Mouse (Mus musculus) liver, embryonic 12.5 days (tissue): ENCODE measurements around the gene Bphl. TPM values are rescaled to one million over a fixed set of nuclear protein-coding genes. Genes with fewer than 3 reads are reported as not detected.

Experiments
- ATAC-seq: fragments of 200-750 bp; cut with Nextera tagmentation; 2 replicates; pipeline ENCODE4 v1.8.0; 2017; ENCODE audit warnings: moderate number of reproducible peaks, mild to moderate bottlenecking, moderate library complexity
- H3K27ac ChIP-seq: fragments of 300-500 bp; sonication (generic); 2 replicates; pipeline ENCODE4 v1.5.1; 2016; ENCODE audit warnings: mild to moderate bottlenecking
- H3K27me3 ChIP-seq: fragments of 300-500 bp; sonication (generic); replicated peaks from 2 replicates; pipeline ENCODE4 v1.6.1; 2016; ENCODE audit warnings: mild to moderate bottlenecking, moderate library complexity
- H3K36me3 ChIP-seq: fragments of 300-500 bp; sonication (generic); 2 replicates; pipeline ENCODE4 v1.6.1; 2016; ENCODE audit warnings: mild to moderate bottlenecking, moderate library complexity
- H3K4me1 ChIP-seq: fragments of 300-500 bp; sonication (generic); 2 replicates; pipeline ENCODE4 v1.6.1; 2016
- H3K4me2 ChIP-seq: fragments of 300-500 bp; sonication (generic); 2 replicates; pipeline ENCODE4 v1.6.1; 2016; ENCODE audit warnings: mild to moderate bottlenecking, moderate library complexity
- H3K4me3 ChIP-seq: fragments of 300-500 bp; sonication (generic); 2 replicates; pipeline ENCODE4 v1.5.1; 2016; ENCODE audit warnings: mild to moderate bottlenecking, moderate library complexity
- H3K9ac ChIP-seq: fragments of 300-500 bp; sonication (generic); 2 replicates; pipeline ENCODE4 v1.6.1; 2016; ENCODE audit warnings: mild to moderate bottlenecking, moderate library complexity
- H3K9me3 ChIP-seq: fragments of 300-500 bp; sonication (generic); replicated peaks from 2 replicates; pipeline ENCODE4 v1.6.1; 2016; ENCODE audit warnings: mild to moderate bottlenecking, moderate library complexity
- WGBS: fragments of 180-500 bp; shearing (Covaris S2); methylation state at CpG from one replicate; pipeline ENCODE4 v1.1.7; 2016; ENCODE audit not compliant: insufficient replicate concordance; 5-methylcytosine and 5-hydroxymethylcytosine counted together
- polyA plus RNA-seq: library from polyadenylated mRNA; unstranded; fragments of >200 nt; fragmentation: Nextera tagmentation; extraction: Ambion mirVana; gene quantifications from 2 replicates; pipeline ENCODE4 v1.2.1, GENCODE M21; 2016

Bphl gene
- polyA plus RNA-seq, 1 experiment from 2014 or later, result 29.2 TPM

DNA sequence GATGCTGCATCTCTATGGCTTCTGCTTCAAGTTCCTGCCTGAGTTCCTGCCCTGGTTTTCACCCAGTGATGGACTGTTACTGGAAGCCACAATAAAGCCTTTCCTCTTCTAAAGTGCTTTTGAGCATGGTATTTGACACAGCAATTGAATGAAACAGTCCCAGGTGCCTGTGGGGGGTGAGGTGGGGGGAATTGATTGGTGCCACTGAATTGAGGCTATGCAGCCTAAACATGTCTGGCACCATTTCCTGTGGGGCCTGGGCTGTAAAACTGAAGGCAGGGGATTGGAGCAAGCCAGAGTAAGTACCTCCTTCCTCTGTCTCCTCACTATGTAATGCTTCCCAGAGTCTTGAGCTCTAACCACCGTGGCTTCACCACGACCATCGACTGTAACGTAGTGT lies 77.3 kb downstream of the Bphl start:
- Histone ChIP-seq H3K27ac (no peak overlapping the region), H3K4me3 (no peak overlapping the region), H3K36me3 (no peaks in the 10 kb centered on the region), H3K4me1 (peaks cover 46% of the 10 kb centered on the region), H3K27me3 (peaks cover 8% of the 10 kb centered on the region; the same call in 1 of the 2 replicates), H3K9me3 (no peaks in the 10 kb centered on the region), H3K4me2 (no peak overlapping the region), H3K9ac (no peak overlapping the region)
- ATAC-seq, result no peak
- 57% methylated on average over 4 of the region's 4 CpGs for WGBS

DNA sequence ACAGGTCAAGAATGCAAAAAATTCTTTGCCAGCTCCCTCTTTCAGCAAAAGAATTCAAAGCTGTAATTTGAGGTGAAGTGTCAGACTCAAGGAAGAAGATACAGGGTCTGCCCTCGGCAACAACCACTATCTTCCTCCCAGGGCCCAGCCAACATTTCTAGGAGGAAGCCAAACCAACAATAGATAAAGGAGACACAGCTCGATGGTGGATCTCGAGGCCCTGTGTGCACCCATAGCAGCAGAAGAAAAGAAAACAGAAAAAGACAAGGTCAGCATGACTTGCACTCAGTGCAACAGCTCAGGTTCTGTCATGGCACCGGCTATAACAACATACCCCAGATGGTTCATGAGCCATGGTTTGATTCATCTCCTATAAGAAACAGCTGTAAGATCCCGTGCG lies 79.1 kb downstream of the Bphl start:
- peak; percentile 22; the same call in 1 of the 2 replicates for ATAC-seq
- H3K36me3 ChIP-seq, result no peaks in the 10 kb centered on the region
- H3K9ac ChIP-seq, result no peak overlapping the region
- H3K4me2 ChIP-seq, result no peak overlapping the region
- no peak overlapping the region for H3K4me3 ChIP-seq
- no peak overlapping the region for H3K27ac ChIP-seq
- no peaks in the 10 kb centered on the region for H3K27me3 ChIP-seq
- no peaks in the 10 kb centered on the region for H3K9me3 ChIP-seq
- peaks cover 46% of the 10 kb centered on the region for H3K4me1 ChIP-seq
- 36% methylated on average over 6 of the region's 6 CpGs for WGBS

DNA sequence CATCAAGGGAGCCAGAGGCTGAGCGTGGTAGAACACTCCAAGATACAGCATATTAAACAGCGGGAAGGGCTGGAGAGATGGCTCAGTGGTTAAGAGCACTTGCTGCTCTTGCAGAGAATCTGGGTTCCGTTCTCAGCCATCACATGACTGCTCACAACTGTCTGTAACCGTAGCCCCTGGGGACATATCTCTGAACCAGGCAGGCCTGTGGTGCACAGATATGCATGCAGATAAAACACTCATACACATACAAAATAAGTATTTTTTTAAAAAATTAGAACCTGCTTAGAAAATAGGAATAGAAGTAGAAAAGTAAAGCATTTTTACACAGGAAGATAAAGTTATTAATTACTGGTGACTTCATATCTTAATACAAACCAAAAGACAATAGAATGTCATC lies 81.4 kb downstream of the Bphl start:
- Histone ChIP-seq H3K9ac (no peak overlapping the region), H3K4me1 (peaks cover 46% of the 10 kb centered on the region), H3K4me2 (peak overlapping the region; percentile 29), H3K4me3 (no peak overlapping the region), H3K27ac (no peak overlapping the region), H3K9me3 (no peaks in the 10 kb centered on the region), H3K36me3 (no peaks in the 10 kb centered on the region), H3K27me3 (no peaks in the 10 kb centered on the region)
- peak; percentile 82 for ATAC-seq
- 13% methylated on average over 4 of the region's 4 CpGs for WGBS

DNA sequence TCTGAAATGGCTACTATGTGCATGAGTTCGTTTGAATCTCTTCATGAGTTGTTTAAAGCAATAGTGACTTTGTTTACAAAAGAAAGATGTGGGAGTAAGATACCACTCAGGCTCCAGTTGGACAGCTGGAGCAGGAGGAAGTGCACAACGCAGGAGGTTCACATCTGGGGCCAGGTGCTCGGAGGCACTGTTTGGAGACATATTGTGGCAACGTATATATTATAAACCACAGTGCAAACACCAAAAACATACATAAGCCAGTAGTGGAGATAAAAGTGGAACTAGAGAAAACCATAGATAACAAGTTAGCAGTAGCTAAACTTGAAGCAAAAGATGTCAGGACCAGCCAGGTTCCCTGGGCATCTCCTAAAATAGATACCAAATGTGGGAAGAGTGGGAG lies 82.0 kb downstream of the Bphl start:
- WGBS, result 23% methylated on average over 4 of the region's 4 CpGs
- no peak overlapping the region for H3K9ac ChIP-seq
- H3K4me1 ChIP-seq, result peaks cover 45% of the 10 kb centered on the region
- H3K36me3 ChIP-seq, result no peaks in the 10 kb centered on the region
- no peak overlapping the region for H3K4me2 ChIP-seq
- no peak overlapping the region for H3K27ac ChIP-seq
- ATAC-seq, result no peak
- H3K27me3 ChIP-seq, result no peaks in the 10 kb centered on the region
- no peak overlapping the region for H3K4me3 ChIP-seq
- H3K9me3 ChIP-seq, result no peaks in the 10 kb centered on the region

DNA sequence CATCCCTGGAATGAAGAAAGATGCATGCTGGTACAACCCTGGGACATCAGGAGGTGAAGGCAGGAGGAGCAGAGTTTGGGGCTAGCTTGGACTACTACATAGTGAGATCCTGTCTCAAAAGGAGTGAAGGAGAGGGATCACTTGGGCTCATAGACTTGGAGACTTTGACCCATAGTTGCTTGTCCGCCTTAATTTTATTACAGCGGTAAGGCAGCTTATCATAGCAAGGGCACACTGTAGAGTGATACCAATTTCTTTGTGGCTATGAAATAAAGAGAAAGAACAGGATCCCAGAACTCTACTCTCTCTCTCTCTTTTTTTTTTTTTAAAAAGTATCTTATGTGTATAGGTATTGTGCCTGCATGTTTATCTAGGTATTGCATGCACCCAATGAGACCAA lies 83.1 kb downstream of the Bphl start:
- Histone ChIP-seq H3K27me3 (peaks cover 8% of the 10 kb centered on the region; the same call in 1 of the 2 replicates), H3K9me3 (no peaks in the 10 kb centered on the region), H3K4me1 (peaks cover 36% of the 10 kb centered on the region), H3K9ac (no peak overlapping the region), H3K4me3 (no peak overlapping the region), H3K27ac (no peak overlapping the region), H3K4me2 (no peak overlapping the region), H3K36me3 (no peaks in the 10 kb centered on the region)
- whole genome bisulfite sequencing, result 85% methylated on average over 2 of the region's 2 CpGs
- no peak for ATAC-seq

Other genes starting within 250 kb of the Bphl start
- not detected in 2 replicates for gene Serpinb6e, start 194.2 kb upstream of the Bphl start, polyA plus RNA-seq
- not detected in 2 replicates for gene Serpinb6c, start 131.9 kb upstream of the Bphl start, polyA plus RNA-seq
- 24.5 and 25.8 TPM in 2 replicates for gene Nqo2, start 72.9 kb upstream of the Bphl start, polyA plus RNA-seq
- 19.6 and 20.2 TPM in 2 replicates for gene Ripk1, start 35.2 kb upstream of the Bphl start, polyA plus RNA-seq
- gene Serpinb6a, start 34.8 kb upstream of the Bphl start, polyA plus RNA-seq, result 12.7 and 12.9 TPM in 2 replicates
- gene Tubb2a, start 40.4 kb downstream of the Bphl start, polyA plus RNA-seq, result 67.3 and 68.1 TPM in 2 replicates
- 1.6 and 1.9 TPM in 2 replicates for gene Tubb2b, start 92.9 kb downstream of the Bphl start, polyA plus RNA-seq
- gene Psmg4, start 125.4 kb downstream of the Bphl start, polyA plus RNA-seq, result 55.2 and 60.4 TPM in 2 replicates